In the genomic region with DNA sequence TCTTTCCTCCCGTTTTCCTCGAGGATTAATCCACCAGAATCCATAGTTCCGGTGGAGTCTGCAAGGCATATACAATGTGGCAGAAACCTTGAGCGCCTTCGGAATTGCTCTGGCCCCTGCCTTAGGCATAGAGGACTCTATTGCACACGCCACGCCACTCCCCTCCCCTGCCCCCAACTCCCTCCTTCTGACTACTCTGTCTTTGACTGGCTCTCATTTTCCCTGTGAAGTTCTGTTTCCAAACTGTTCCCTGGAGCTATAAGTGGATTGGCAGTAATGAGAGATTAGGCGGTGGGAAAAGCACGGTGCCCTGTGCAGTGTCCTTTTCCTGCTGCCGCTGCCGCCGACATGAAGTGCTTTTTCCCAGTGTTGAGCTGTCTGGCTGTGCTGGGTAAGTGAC, we compare ENCODE assay signal across 7 mouse cellular contexts. TPM values are rescaled to one million over a fixed set of nuclear protein-coding genes. Genes with fewer than 3 reads are reported as not detected.
DNase-seq lines count a peak whose midpoint lies in the region; ATAC-seq lines count a peak whose summit lies in the region.

No protein-coding gene starts in this region.

- no peak overlapping the region for H3K27ac ChIP-seq in liver, embryonic 15.5 days (replicated peaks)
- peak overlapping the region; percentile 83; the same call in 1 of the 2 replicates for H3K27ac ChIP-seq in neural tube, embryonic 14.5 days (ENCODE audit: low read depth, low read length)

- peak overlapping the region; percentile 76 for H3K4me3 ChIP-seq in liver, embryonic 15.5 days (replicated peaks)
- H3K4me3 ChIP-seq in neural tube, embryonic 14.5 days (ENCODE audit: low read depth, low read length) = peak overlapping the region; percentile 95

- peaks cover 29% of the 10 kb centered on the region for H3K27me3 ChIP-seq in liver, embryonic 15.5 days
- H3K27me3 ChIP-seq in neural tube, embryonic 14.5 days (ENCODE audit: control insufficient read depth, insufficient read depth, low read length) = no peaks in the 10 kb centered on the region

- intact Hi-C loops in heart, postnatal 10 days (cut with DNase I) = no loop called here

- peaks cover 60% of the 10 kb centered on the region for H3K4me1 ChIP-seq in liver, embryonic 15.5 days (replicated peaks)
- H3K4me1 ChIP-seq in neural tube, embryonic 14.5 days (ENCODE audit: control insufficient read depth, insufficient read depth, low read length) = peaks cover 47% of the 10 kb centered on the region

- H3K36me3 ChIP-seq in liver, embryonic 15.5 days (replicated peaks) = no peaks in the 10 kb centered on the region
- H3K36me3 ChIP-seq in neural tube, embryonic 14.5 days (ENCODE audit: control insufficient read depth, insufficient read depth, low read length) = no peaks in the 10 kb centered on the region

- WGBS in liver, embryonic 15.5 days (ENCODE audit: insufficient replicate concordance) = 3% methylated on average over 12 of the region's 12 CpGs
- 1% methylated on average over 12 of the region's 12 CpGs for WGBS in neural tube, embryonic 14.5 days

- ATAC-seq in liver, embryonic 15.5 days (ENCODE audit: insufficient read depth) = no peak
- ATAC-seq in neural tube, embryonic 14.5 days (ENCODE audit: low read depth) = peak; percentile 38; the same call in 1 of the 2 replicates
- ATAC-seq in erythroid progenitor cell, adult 5-6 weeks (replicated peaks; ENCODE audit: low FRiP score, poor library complexity, severe bottlenecking) = no peak; the same call in 1 of the 2 replicates

- H3K9ac ChIP-seq in liver, embryonic 15.5 days = peak overlapping the region; percentile 65; the same call in 1 of the 2 replicates
- peak overlapping the region; percentile 94 for H3K9ac ChIP-seq in neural tube, embryonic 14.5 days (replicated peaks; ENCODE audit: low read depth, low read length)

- H3K9me3 ChIP-seq in liver, embryonic 15.5 days (replicated peaks) = no peaks in the 10 kb centered on the region
- H3K9me3 ChIP-seq in neural tube, embryonic 14.5 days (ENCODE audit: control insufficient read depth, low read length) = no peaks in the 10 kb centered on the region

- peak; percentile 66 for DNase-seq in Muller cell, postnatal 12 days (ENCODE audit: inconsistent ontology term)
- peak; percentile 80 for DNase-seq in embryo, embryonic 10.5 days (ENCODE audit: low spot score)
- peak; percentile 50 to 54 for DNase-seq in heart, postnatal 10 days
- DNase-seq in adrenal gland, adult 8-10 months = no peak

- peak overlapping the region; percentile 99 for H3K4me2 ChIP-seq in liver, embryonic 15.5 days
- peak overlapping the region; percentile 54 for H3K4me2 ChIP-seq in neural tube, embryonic 14.5 days (ENCODE audit: low read depth, low read length)

RNA-seq across cellular contexts. Expression of a gene that starts 1.2 kb away (rescaled TPM):
- total RNA-seq in heart, postnatal 10 days (2021) = 10 to 100 TPM; 21.6 to 24.9 TPM
- 4.5 TPM in 2 replicates for polyA plus RNA-seq in liver, embryonic 15.5 days (2015; fragmentation: Nextera tagmentation; extraction: Ambion mirVana)
- polyA plus RNA-seq in neural tube, embryonic 14.5 days (2014; fragmentation: Nextera tagmentation; extraction: Ambion mirVana) = 58.8 and 66.4 TPM in 2 replicates
- 4.3 and 6.7 TPM in 2 replicates for total RNA-seq in erythroid progenitor cell, adult 5-6 weeks (2015; ENCODE audit: low replicate concordance)
- total RNA-seq in erythroid progenitor cell, adult 5-6 weeks (2017; ENCODE audit: low replicate concordance) = 2.6 and 7.1 TPM in 2 replicates
- total RNA-seq in adrenal gland, adult 8-10 months (2022) = 10 to 100 TPM in 2 of 4 experiments, 1 to 10 TPM in 2; 4.5 to 11.8 (median 8.2) TPM
